Mouse (Mus musculus) liver, postnatal 0 days (tissue): ENCODE measurements around the gene Fam185a. TPM values are rescaled to one million over a fixed set of nuclear protein-coding genes. Genes with fewer than 3 reads are reported as not detected.

Source experiments
- ATAC-seq: fragments of 200-750 bp; cut with Nextera tagmentation; 2 replicates; pipeline ENCODE4 v1.8.0; 2017; ENCODE audit warnings: mild to moderate bottlenecking, moderate library complexity
- DNase-seq: peaks from one replicate; pipeline ENCODE4 v3.0.0-alpha.2; 2016
- H3K27ac ChIP-seq: fragments of 300-500 bp; sonication (generic); 2 replicates; pipeline ENCODE4 v1.5.1; 2014; ENCODE audit warnings: antibody characterized with exemption, moderate library complexity, mild to moderate bottlenecking, low read depth
- H3K27me3 ChIP-seq: fragments of 300-500 bp; sonication (generic); 2 replicates; pipeline ENCODE4 v1.6.1; 2014; ENCODE audit warnings: low read length, control low read depth, mixed read lengths; ENCODE audit not compliant: insufficient read depth
- H3K36me3 ChIP-seq: fragments of 300-500 bp; sonication (generic); replicated peaks from 2 replicates; pipeline ENCODE4 v1.6.1; 2014; ENCODE audit warnings: mild to moderate bottlenecking, control low read depth, low read length, moderate library complexity, mixed read lengths; ENCODE audit not compliant: insufficient read depth
- H3K4me1 ChIP-seq: fragments of 300-500 bp; sonication (generic); 2 replicates; pipeline ENCODE4 v1.6.1; 2014; ENCODE audit warnings: antibody characterized with exemption, mild to moderate bottlenecking, control low read depth; ENCODE audit not compliant: insufficient read depth
- H3K4me2 ChIP-seq: fragments of 300-500 bp; sonication (generic); 2 replicates; pipeline ENCODE4 v1.6.1; 2014; ENCODE audit warnings: low read depth, mild to moderate bottlenecking, low read length, moderate library complexity, mixed read lengths
- H3K4me3 ChIP-seq: fragments of 300-500 bp; sonication (generic); 2 replicates; pipeline ENCODE4 v1.5.1; 2014; ENCODE audit warnings: low read depth, low read length
- H3K9ac ChIP-seq: fragments of 300-500 bp; sonication (generic); replicated peaks from 2 replicates; pipeline ENCODE4 v1.6.1; 2014; ENCODE audit warnings: mild to moderate bottlenecking, moderate library complexity
- H3K9me3 ChIP-seq: fragments of 300-500 bp; sonication (generic); 2 replicates; pipeline ENCODE4 v1.6.1; 2016; ENCODE audit warnings: mild to moderate bottlenecking, control low read depth, low read length, mixed read lengths
- CTCF ChIP-seq: sonication (generic); IDR thresholded peaks from 2 replicates; pipeline ENCODE4 v1.5.1; 2016; ENCODE audit warnings: antibody characterized with exemption, low read depth
- EP300 ChIP-seq: IDR thresholded peaks from 2 replicates; pipeline ENCODE4 v1.6.1; 2016; ENCODE audit warnings: antibody characterized with exemption, low read depth, mild to moderate bottlenecking
- WGBS: fragments of 180-500 bp; shearing (Covaris S2); extraction: QIAGEN DNeasy Blood & Tissue Kit; methylation state at CpG from one replicate; pipeline ENCODE4 v1.1.7; 2014; ENCODE audit not compliant: insufficient replicate concordance; 5-methylcytosine and 5-hydroxymethylcytosine counted together
- polyA plus RNA-seq: library from polyadenylated mRNA; unstranded; fragments of >200 nt; fragmentation: Nextera tagmentation; extraction: Ambion mirVana; gene quantifications from 2 replicates; pipeline ENCODE4 v1.2.1, GENCODE M21; 2015

The Fam185a gene
- polyA plus RNA-seq, 1 experiment from 2014 or later: 2.7 TPM

GRCm38 (mm10) chr5:21500941-21501340 is 76.2 kb downstream of the Fam185a start:
- H3K4me2 ChIP-seq: no peak overlapping the region
- H3K4me1 ChIP-seq: no peaks in the 10 kb centered on the region
- no peak overlapping the region for H3K9ac ChIP-seq
- H3K4me3 ChIP-seq: no peak overlapping the region
- no peaks in the 10 kb centered on the region for H3K36me3 ChIP-seq
- 88% methylated on average over 2 of the region's 2 CpGs for WGBS
- no peak overlapping the region for H3K27ac ChIP-seq
- no peaks in the 10 kb centered on the region for H3K27me3 ChIP-seq
- ATAC-seq: no peak
- H3K9me3 ChIP-seq: no peaks in the 10 kb centered on the region
- TF ChIP-seq EP300: no peak
- TF ChIP-seq CTCF: no peak
- DNase-seq: no peak

- DNase-seq (no peak), ATAC-seq (no peak)
- no peak overlapping the region for H3K9ac ChIP-seq
- H3K9me3 ChIP-seq: no peaks in the 10 kb centered on the region
- TF ChIP-seq CTCF (no peak), EP300 (no peak)
- H3K4me3 ChIP-seq: no peak overlapping the region
- no peaks in the 10 kb centered on the region for H3K36me3 ChIP-seq
- 80% methylated on average over 13 of the region's 13 CpGs for WGBS
- no peaks in the 10 kb centered on the region for H3K27me3 ChIP-seq
- no peak overlapping the region for H3K4me2 ChIP-seq
- no peak overlapping the region for H3K27ac ChIP-seq
- H3K4me1 ChIP-seq: no peaks in the 10 kb centered on the region
These were observed 78.3 kb downstream of the Fam185a start for GRCm38 (mm10) chr5:21502936-21503610.

GRCm38 (mm10) chr5:21505159-21505558 is 80.4 kb downstream of the Fam185a start:
- Histone ChIP-seq H3K27ac (no peak overlapping the region), H3K27me3 (no peaks in the 10 kb centered on the region), H3K9ac (no peak overlapping the region), H3K36me3 (no peaks in the 10 kb centered on the region), H3K4me3 (no peak overlapping the region), H3K4me2 (no peak overlapping the region), H3K4me1 (no peaks in the 10 kb centered on the region), H3K9me3 (no peaks in the 10 kb centered on the region)
- ATAC-seq: no peak
- TF ChIP-seq EP300: no peak
- no peak for TF ChIP-seq CTCF
- no peak for DNase-seq
- 76% methylated on average over 8 of the region's 8 CpGs for WGBS

- no peaks in the 10 kb centered on the region for H3K36me3 ChIP-seq
- TF ChIP-seq EP300: no peak
- no peak for TF ChIP-seq CTCF
- no peak overlapping the region for H3K4me3 ChIP-seq
- no peak overlapping the region for H3K27ac ChIP-seq
- H3K4me1 ChIP-seq: no peaks in the 10 kb centered on the region
- no peak overlapping the region for H3K9ac ChIP-seq
- ATAC-seq: no peak
- no peaks in the 10 kb centered on the region for H3K9me3 ChIP-seq
- 70% methylated on average over 1 of the region's 1 CpGs for WGBS
- H3K27me3 ChIP-seq: no peaks in the 10 kb centered on the region
- no peak overlapping the region for H3K4me2 ChIP-seq
- no peak for DNase-seq
These were observed 82.1 kb downstream of the Fam185a start for GRCm38 (mm10) chr5:21506887-21507286.

GRCm38 (mm10) chr5:21509801-21510200 is 85.0 kb downstream of the Fam185a start:
- WGBS: 51% methylated on average over 4 of the region's 4 CpGs
- DNase-seq: no peak

GRCm38 (mm10) chr5:21513363-21513762 is 88.6 kb downstream of the Fam185a start:
- TF ChIP-seq EP300: no peak
- no peak for TF ChIP-seq CTCF
- DNase-seq (no peak), ATAC-seq (no peak)
- H3K4me2 ChIP-seq: no peak overlapping the region
- H3K4me3 ChIP-seq: no peak overlapping the region
- H3K4me1 ChIP-seq: no peaks in the 10 kb centered on the region
- WGBS: 76% methylated on average over 10 of the region's 10 CpGs
- no peaks in the 10 kb centered on the region for H3K36me3 ChIP-seq
- H3K27me3 ChIP-seq: no peaks in the 10 kb centered on the region
- H3K27ac ChIP-seq: no peak overlapping the region
- no peak overlapping the region for H3K9ac ChIP-seq
- H3K9me3 ChIP-seq: no peaks in the 10 kb centered on the region

More at GRCm38 (mm10) chr5:21509801-21510200, 85.0 kb downstream of the Fam185a start:
- Histone ChIP-seq H3K27me3 (no peaks in the 10 kb centered on the region), H3K9ac (no peak overlapping the region), H3K27ac (no peak overlapping the region), H3K4me1 (no peaks in the 10 kb centered on the region), H3K36me3 (no peaks in the 10 kb centered on the region), H3K4me2 (no peak overlapping the region), H3K9me3 (no peaks in the 10 kb centered on the region), H3K4me3 (no peak overlapping the region)
- ATAC-seq: no peak
- TF ChIP-seq EP300 (no peak), CTCF (no peak)
